Mouse (Mus musculus) small intestine, adult 2 months (tissue): ENCODE measurements around the gene Fer1l5.

Source experiments
- CTCF ChIP-seq: fragments of 200-500 bp; IDR thresholded peaks from 2 replicates; pipeline ENCODE4 v1.5.1; 2012; ENCODE audit warnings: low read depth, mild to moderate bottlenecking, control low read depth, inconsistent platforms, low read length, moderate library complexity, mixed read lengths; ENCODE audit not compliant: insufficient replicate concordance, insufficient read length; ENCODE audit errors: extremely low read depth
- POLR2A ChIP-seq: fragments of 200-500 bp; IDR thresholded peaks from 2 replicates; pipeline ENCODE4 v1.6.1; 2012; ENCODE audit warnings: low read depth, mild to moderate bottlenecking, control low read depth, inconsistent platforms, low read length, moderate library complexity

- TF ChIP-seq CTCF (no peak), POLR2A (no peak)
These were observed 38.9 kb upstream of the Fer1l5 start for GRCm38 (mm10) chr1:36332955-36333887.
